Mouse (Mus musculus): ENCODE data around the gene Zfhx3.

Gene Zfhx3

GRCm38 (mm10) chr8:108440476-108440875 is 498.0 kb downstream of the Zfhx3 start:
- DNase-seq (ENCODE audit: low read depth, low spot score) = no peak

GRCm38 (mm10) chr8:108450847-108451246 is 508.4 kb downstream of the Zfhx3 start:
- no peak for DNase-seq (ENCODE audit: low read depth, low spot score)

- peak; percentile 55 for DNase-seq (ENCODE audit: low read depth, low spot score)
Observed at GRCm38 (mm10) chr8:108454561-108455311, 512.3 kb downstream of the Zfhx3 start.

- peak; percentile 54 for DNase-seq (ENCODE audit: low read depth, low spot score)
Observed at GRCm38 (mm10) chr8:108466653-108467052, 524.2 kb downstream of the Zfhx3 start.

GRCm38 (mm10) chr8:108467172-108468035 is 525.0 kb downstream of the Zfhx3 start:
- DNase-seq (ENCODE audit: low read depth, low spot score) = no peak

- DNase-seq (ENCODE audit: low read depth, low spot score) = no peak
Observed at GRCm38 (mm10) chr8:108470269-108470668, 527.8 kb downstream of the Zfhx3 start.

GRCm38 (mm10) chr8:108474556-108474955 is 532.1 kb downstream of the Zfhx3 start:
- DNase-seq (ENCODE audit: low read depth, low spot score) = no peak

GRCm38 (mm10) chr8:108478131-108478530 is 535.7 kb downstream of the Zfhx3 start:
- DNase-seq (ENCODE audit: low read depth, low spot score) = peak; percentile 46

- DNase-seq (ENCODE audit: low read depth, low spot score) = no peak
Observed at GRCm38 (mm10) chr8:108480141-108480540, 537.7 kb downstream of the Zfhx3 start.

GRCm38 (mm10) chr8:108481167-108481815 is 538.8 kb downstream of the Zfhx3 start:
- DNase-seq (ENCODE audit: low read depth, low spot score) = no peak

GRCm38 (mm10) chr8:108496101-108496500 is 553.7 kb downstream of the Zfhx3 start:
- peak; percentile 23 for DNase-seq (ENCODE audit: low read depth, low spot score)

- DNase-seq (ENCODE audit: low read depth, low spot score) = no peak
Observed at GRCm38 (mm10) chr8:108506779-108507178, 564.3 kb downstream of the Zfhx3 start.

- DNase-seq (ENCODE audit: low read depth, low spot score) = no peak
Observed at GRCm38 (mm10) chr8:108507769-108508168, 565.3 kb downstream of the Zfhx3 start.

GRCm38 (mm10) chr8:108510641-108511325 is 568.3 kb downstream of the Zfhx3 start:
- DNase-seq (ENCODE audit: low read depth, low spot score) = peak; percentile 4

GRCm38 (mm10) chr8:108518116-108518515 is 575.7 kb downstream of the Zfhx3 start:
- DNase-seq (ENCODE audit: low read depth, low spot score) = no peak

- no peak for DNase-seq (ENCODE audit: low read depth, low spot score)
Observed at GRCm38 (mm10) chr8:108522050-108522449, 579.6 kb downstream of the Zfhx3 start.

- DNase-seq (ENCODE audit: low read depth, low spot score) = no peak
Observed at GRCm38 (mm10) chr8:108529421-108529820, 587.0 kb downstream of the Zfhx3 start.

GRCm38 (mm10) chr8:108535121-108535876 is 592.9 kb downstream of the Zfhx3 start:
- DNase-seq (ENCODE audit: low read depth, low spot score) = no peak

- DNase-seq (ENCODE audit: low read depth, low spot score) = peak; percentile 73
Observed at GRCm38 (mm10) chr8:108536186-108536585, 593.7 kb downstream of the Zfhx3 start.

- DNase-seq (ENCODE audit: low read depth, low spot score) = peak; percentile 70
Observed at GRCm38 (mm10) chr8:108536911-108537351, 594.5 kb downstream of the Zfhx3 start.

All from brain, adult 2 months (tissue).